Mouse (Mus musculus): ENCODE results near the gene Swi5.

The Swi5 gene

GRCm38 (mm10) chr2:32259657-32260417 is 28.0 kb downstream of the Swi5 start, which contains the start of gene Uck1:
Uck1 (minus strand) TSS chr2:32260159.
- peak; percentile 93 for DNase-seq

GRCm38 (mm10) chr2:32258887-32259533 is 28.9 kb downstream of the Swi5 start:
- DNase-seq = no peak

- DNase-seq = no peak
Observed at GRCm38 (mm10) chr2:32256273-32256672, 31.6 kb downstream of the Swi5 start.

GRCm38 (mm10) chr2:32254563-32254962 is 33.3 kb downstream of the Swi5 start:
- DNase-seq = no peak

GRCm38 (mm10) chr2:32253352-32253751 is 34.5 kb downstream of the Swi5 start:
- DNase-seq = no peak

- no peak for DNase-seq
Observed at GRCm38 (mm10) chr2:32252658-32253057, 35.2 kb downstream of the Swi5 start.

GRCm38 (mm10) chr2:32251791-32252527 is 35.9 kb downstream of the Swi5 start:
- no peak for DNase-seq

GRCm38 (mm10) chr2:32248377-32249361 is 39.2 kb downstream of the Swi5 start:
- DNase-seq = no peak

- DNase-seq = no peak
Observed at GRCm38 (mm10) chr2:32246741-32247140, 41.1 kb downstream of the Swi5 start.

- DNase-seq = no peak
Observed at GRCm38 (mm10) chr2:32242986-32243385, 44.9 kb downstream of the Swi5 start.

- no peak for DNase-seq
Observed at GRCm38 (mm10) chr2:32240591-32240990, 47.3 kb downstream of the Swi5 start.

GRCm38 (mm10) chr2:32238708-32239435 is 49.0 kb downstream of the Swi5 start:
- no peak for DNase-seq

GRCm38 (mm10) chr2:32237571-32237970 is 50.3 kb downstream of the Swi5 start:
- no peak for DNase-seq

- peak; percentile 72 for DNase-seq
Observed at GRCm38 (mm10) chr2:32236760-32237487, 51.0 kb downstream of the Swi5 start.

GRCm38 (mm10) chr2:32235886-32236759 is 51.8 kb downstream of the Swi5 start, which contains the start of gene Pomt1:
Pomt1 (plus strand) TSS chr2:32236590.
- DNase-seq = peak; percentile 96

- no peak for DNase-seq
Observed at GRCm38 (mm10) chr2:32235433-32235832, 52.4 kb downstream of the Swi5 start.

Data from retina, postnatal 1 day (tissue).